Mouse (Mus musculus): ENCODE data around the gene Tcaf1. TPM values are rescaled to one million over a fixed set of nuclear protein-coding genes. Genes with fewer than 3 reads are reported as not detected.
A peak's percentile ranks its signal among the peaks of the same experiment; 100 is the strongest.

Gene Tcaf1
- 0.36 and 1.2 TPM in 2 replicates for polyA plus RNA-seq (2011; ENCODE audit: insufficient read depth, insufficient read length, low replicate concordance, missing spikeins)

- no peak within 1 kb of the TSS; the same call in 1 of the 2 replicates for H3K27ac ChIP-seq (ENCODE audit: control insufficient read depth, insufficient read depth, low read depth, low read length, poor library complexity)
- H3K4me1 ChIP-seq (ENCODE audit: control insufficient read depth, insufficient read depth, low read length): no peaks in the 10 kb centered on the region
- H3K4me3 ChIP-seq (replicated peaks; ENCODE audit: control insufficient read depth, low read depth, low read length): peak within 1 kb of the TSS; percentile 22
- WGBS: 28% methylated on average over 28 of the region's 28 CpGs
- TF ChIP-seq POLR2A (IDR thresholded peaks at IDR 0.05; ENCODE audit: borderline replicate concordance, control insufficient read depth, low read depth, low read length) (no peak), CTCF (IDR thresholded peaks at IDR 0.05; ENCODE audit: control insufficient read depth, insufficient read depth, low read length) (no peak)
These were observed at the start of gene Tcaf1 for GRCm38 (mm10) chr6:42709291-42710211. Gene Tcaf1 (minus strand): TSS chr6:42710088.

GRCm38 (mm10) chr6:42756104-42756503 is 46.2 kb upstream of the Tcaf1 start, which contains the start of gene Olfr38:
Gene Olfr38 (plus strand): TSS chr6:42756404.
- H3K27ac ChIP-seq (ENCODE audit: control insufficient read depth, insufficient read depth, low read depth, low read length, poor library complexity): no peak within 1 kb of the TSS
- no peak within 1 kb of the TSS for H3K4me3 ChIP-seq (replicated peaks; ENCODE audit: control insufficient read depth, low read depth, low read length)
- no peak for TF ChIP-seq POLR2A (IDR thresholded peaks at IDR 0.05; ENCODE audit: borderline replicate concordance, control insufficient read depth, low read depth, low read length)
- TF ChIP-seq CTCF (IDR thresholded peaks at IDR 0.05; ENCODE audit: control insufficient read depth, insufficient read depth, low read length): no peak
- WGBS: 64% methylated on average over 1 of the region's 1 CpGs
- H3K4me1 ChIP-seq (ENCODE audit: control insufficient read depth, insufficient read depth, low read length): no peaks in the 10 kb centered on the region

GRCm38 (mm10) chr6:42747846-42748245 is 38.0 kb upstream of the Tcaf1 start:
- no peak overlapping the region for H3K4me3 ChIP-seq (replicated peaks; ENCODE audit: control insufficient read depth, low read depth, low read length)
- H3K27ac ChIP-seq (ENCODE audit: control insufficient read depth, insufficient read depth, low read depth, low read length, poor library complexity): no peak overlapping the region
- no peaks in the 10 kb centered on the region for H3K4me1 ChIP-seq (ENCODE audit: control insufficient read depth, insufficient read depth, low read length)
- no peak for TF ChIP-seq CTCF (IDR thresholded peaks at IDR 0.05; ENCODE audit: control insufficient read depth, insufficient read depth, low read length)
- no peak for TF ChIP-seq POLR2A (IDR thresholded peaks at IDR 0.05; ENCODE audit: borderline replicate concordance, control insufficient read depth, low read depth, low read length)

GRCm38 (mm10) chr6:42742303-42742702 is 32.4 kb upstream of the Tcaf1 start:
- TF ChIP-seq POLR2A (IDR thresholded peaks at IDR 0.05; ENCODE audit: borderline replicate concordance, control insufficient read depth, low read depth, low read length) (no peak), CTCF (IDR thresholded peaks at IDR 0.05; ENCODE audit: control insufficient read depth, insufficient read depth, low read length) (no peak)
- WGBS: 68% methylated on average over 5 of the region's 5 CpGs

GRCm38 (mm10) chr6:42739071-42739470 is 29.2 kb upstream of the Tcaf1 start, which contains the start of gene Olfr453:
Gene Olfr453 (plus strand): TSS chr6:42739371.
- no peak for TF ChIP-seq POLR2A (IDR thresholded peaks at IDR 0.05; ENCODE audit: borderline replicate concordance, control insufficient read depth, low read depth, low read length)
- no peak for TF ChIP-seq CTCF (IDR thresholded peaks at IDR 0.05; ENCODE audit: control insufficient read depth, insufficient read depth, low read length)
- Histone ChIP-seq H3K4me1 (ENCODE audit: control insufficient read depth, insufficient read depth, low read length) (no peaks in the 10 kb centered on the region), H3K27ac (ENCODE audit: control insufficient read depth, insufficient read depth, low read depth, low read length, poor library complexity) (no peak within 1 kb of the TSS), H3K4me3 (replicated peaks; ENCODE audit: control insufficient read depth, low read depth, low read length) (no peak within 1 kb of the TSS)
- 83% methylated on average over 1 of the region's 1 CpGs for WGBS

More at GRCm38 (mm10) chr6:42742303-42742702, 32.4 kb upstream of the Tcaf1 start:
- no peaks in the 10 kb centered on the region for H3K4me1 ChIP-seq (ENCODE audit: control insufficient read depth, insufficient read depth, low read length)
- H3K27ac ChIP-seq (ENCODE audit: control insufficient read depth, insufficient read depth, low read depth, low read length, poor library complexity): no peak overlapping the region
- no peak overlapping the region for H3K4me3 ChIP-seq (replicated peaks; ENCODE audit: control insufficient read depth, low read depth, low read length)

- Histone ChIP-seq H3K27ac (ENCODE audit: control insufficient read depth, insufficient read depth, low read depth, low read length, poor library complexity) (no peak overlapping the region), H3K4me1 (ENCODE audit: control insufficient read depth, insufficient read depth, low read length) (no peaks in the 10 kb centered on the region), H3K4me3 (replicated peaks; ENCODE audit: control insufficient read depth, low read depth, low read length) (no peak overlapping the region)
- no peak for TF ChIP-seq CTCF (IDR thresholded peaks at IDR 0.05; ENCODE audit: control insufficient read depth, insufficient read depth, low read length)
- TF ChIP-seq POLR2A (IDR thresholded peaks at IDR 0.05; ENCODE audit: borderline replicate concordance, control insufficient read depth, low read depth, low read length): no peak
These were observed 8.1 kb upstream of the Tcaf1 start for GRCm38 (mm10) chr6:42717973-42718372.

GRCm38 (mm10) chr6:42714668-42715067 is 4.8 kb upstream of the Tcaf1 start:
- Histone ChIP-seq H3K4me1 (ENCODE audit: control insufficient read depth, insufficient read depth, low read length) (no peaks in the 10 kb centered on the region), H3K27ac (ENCODE audit: control insufficient read depth, insufficient read depth, low read depth, low read length, poor library complexity) (no peak overlapping the region), H3K4me3 (replicated peaks; ENCODE audit: control insufficient read depth, low read depth, low read length) (no peak overlapping the region)
- 71% methylated on average over 8 of the region's 8 CpGs for WGBS
- TF ChIP-seq POLR2A (IDR thresholded peaks at IDR 0.05; ENCODE audit: borderline replicate concordance, control insufficient read depth, low read depth, low read length): no peak
- no peak for TF ChIP-seq CTCF (IDR thresholded peaks at IDR 0.05; ENCODE audit: control insufficient read depth, insufficient read depth, low read length)

- Histone ChIP-seq H3K4me3 (replicated peaks; ENCODE audit: control insufficient read depth, low read depth, low read length) (peak overlapping the region; percentile 47), H3K27ac (ENCODE audit: control insufficient read depth, insufficient read depth, low read depth, low read length, poor library complexity) (no peak overlapping the region), H3K4me1 (ENCODE audit: control insufficient read depth, insufficient read depth, low read length) (no peaks in the 10 kb centered on the region)
- WGBS: 1% methylated on average over 32 of the region's 32 CpGs
- TF ChIP-seq POLR2A (IDR thresholded peaks at IDR 0.05; ENCODE audit: borderline replicate concordance, control insufficient read depth, low read depth, low read length): no peak
- no peak for TF ChIP-seq CTCF (IDR thresholded peaks at IDR 0.05; ENCODE audit: control insufficient read depth, insufficient read depth, low read length)
These were observed 17.2 kb downstream of the Tcaf1 start for GRCm38 (mm10) chr6:42692517-42693190.

All from bone marrow, adult 2 months (tissue).